Mouse (Mus musculus) layer of hippocampus, postnatal 14 days (tissue): Measurements from ENCODE around the gene 9030612E09Rik. TPM values are rescaled to one million over a fixed set of nuclear protein-coding genes. Genes with fewer than 3 reads are reported as not detected.

ENCODE experiments used
- DNase-seq, 2 experiments: peaks; one replicate each; pipeline ENCODE4 v3.0.0; 2021 to 2022; ENCODE audit warnings: low spot score in 2 of 2, mixed read lengths in 1 of 2
- total RNA-seq, 2 experiments: library from RNA; stranded (reverse); gene quantifications; 2 replicates each; pipeline ENCODE4 v1.2.3; 2021

9030612E09Rik gene
- total RNA-seq, 2 experiments from 2014 or later = 1.4 to 2.2 TPM

DNA sequence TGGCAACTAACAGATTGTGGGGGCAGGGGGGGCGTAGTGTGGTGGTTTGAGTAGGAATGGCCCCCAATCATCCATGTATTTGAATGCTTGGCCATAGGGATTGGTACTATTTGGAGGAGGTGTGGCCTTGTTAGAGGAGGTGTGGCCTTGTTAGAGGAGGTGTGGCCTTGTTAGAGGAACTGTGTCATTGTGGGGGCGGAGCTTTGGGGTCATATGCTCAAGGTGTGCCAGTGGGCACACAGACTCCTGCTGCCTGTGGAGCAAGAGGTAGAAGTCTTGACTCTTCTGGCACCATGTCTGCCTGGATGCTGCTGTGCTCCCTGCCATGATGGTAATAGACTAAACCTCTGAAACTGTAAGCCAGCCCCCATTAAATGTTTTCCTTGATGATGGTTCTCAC, 25.7 kb downstream of the 9030612E09Rik start:
- DNase-seq = no peak

DNA sequence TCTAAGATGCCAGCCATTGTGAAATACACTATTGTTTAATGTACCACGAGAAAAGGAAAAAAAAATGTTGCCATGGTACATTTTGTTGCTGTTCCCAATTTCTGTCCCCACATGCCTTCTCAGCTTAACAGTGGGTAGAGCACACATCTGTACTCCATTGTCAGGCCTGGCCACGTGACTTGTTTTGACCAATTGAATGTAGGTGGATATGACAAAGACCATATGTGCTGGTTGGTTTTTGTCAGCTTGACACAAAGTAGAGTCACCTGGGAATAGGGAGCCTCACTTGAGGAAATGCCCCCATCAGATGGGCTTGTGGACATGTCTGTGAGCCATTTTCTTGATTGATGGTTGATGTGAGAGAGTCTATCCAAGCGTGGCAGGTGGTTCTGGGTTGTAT, 29.4 kb downstream of the 9030612E09Rik start:
- DNase-seq = no peak

DNA sequence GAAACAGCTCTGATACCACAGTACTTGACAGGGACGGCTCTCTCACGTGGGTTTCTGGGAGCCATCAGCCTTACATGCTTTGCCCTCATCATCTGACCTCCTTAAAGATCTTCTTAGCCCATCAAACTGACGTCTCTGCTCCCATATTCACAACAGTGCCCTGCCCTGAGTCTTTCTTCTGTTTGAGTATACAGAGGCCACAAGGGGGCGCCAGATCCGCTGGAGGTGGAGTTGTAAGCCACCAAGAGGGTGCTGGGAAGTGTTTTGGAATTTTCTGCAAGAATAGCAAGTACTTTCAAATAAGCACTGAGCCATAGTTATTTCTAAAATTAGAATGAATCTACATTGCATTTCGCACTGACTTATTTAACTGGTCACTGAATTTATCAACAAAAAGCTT, 37.4 kb downstream of the 9030612E09Rik start:
- DNase-seq = no peak

DNA sequence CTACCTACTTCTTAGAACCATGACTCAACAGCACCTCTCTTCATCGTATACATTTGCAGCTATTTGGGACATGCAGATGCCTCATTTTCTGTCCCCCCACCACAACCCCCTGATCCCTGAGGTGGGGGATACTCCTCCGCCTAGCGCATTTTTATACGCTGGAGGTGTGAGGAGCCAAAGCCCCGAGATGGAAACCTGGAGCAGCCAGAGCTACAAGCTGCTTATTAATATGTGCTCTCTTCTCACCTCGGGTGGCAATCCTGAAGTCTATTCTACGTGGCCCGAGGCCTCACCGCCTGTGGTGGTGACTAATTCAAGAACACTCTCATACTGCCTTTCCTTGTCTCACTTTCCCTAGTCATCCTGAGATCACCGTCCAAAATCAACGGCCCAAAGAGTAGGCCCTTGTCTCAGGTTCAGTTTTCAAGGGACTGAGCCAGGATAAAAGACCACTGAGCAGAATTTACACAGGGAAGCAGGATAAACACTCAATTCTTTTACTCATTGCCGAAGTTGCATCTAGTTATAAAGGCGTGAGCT, 42.9 kb downstream of the 9030612E09Rik start:
- no peak for DNase-seq

DNA sequence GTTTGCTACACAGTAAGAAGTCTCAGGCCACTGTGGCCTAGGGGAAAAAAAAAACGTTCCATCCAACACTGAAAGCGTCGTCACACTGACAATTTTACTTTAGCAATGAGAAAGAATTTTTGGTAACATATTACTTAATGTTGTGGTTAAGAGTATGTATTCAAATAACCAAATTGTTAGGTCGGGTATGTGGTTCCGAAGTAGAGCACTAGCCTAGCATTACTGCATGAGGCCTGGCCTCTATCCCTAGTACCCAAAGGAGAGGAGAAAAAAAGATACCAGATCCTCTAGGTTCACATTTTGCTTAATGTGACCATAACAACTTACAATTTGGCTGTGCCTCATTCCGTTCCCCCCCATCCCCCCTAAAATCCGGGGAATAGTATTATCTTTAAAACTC, 46.0 kb downstream of the 9030612E09Rik start:
- peak; percentile 4 to 7 for DNase-seq

DNA sequence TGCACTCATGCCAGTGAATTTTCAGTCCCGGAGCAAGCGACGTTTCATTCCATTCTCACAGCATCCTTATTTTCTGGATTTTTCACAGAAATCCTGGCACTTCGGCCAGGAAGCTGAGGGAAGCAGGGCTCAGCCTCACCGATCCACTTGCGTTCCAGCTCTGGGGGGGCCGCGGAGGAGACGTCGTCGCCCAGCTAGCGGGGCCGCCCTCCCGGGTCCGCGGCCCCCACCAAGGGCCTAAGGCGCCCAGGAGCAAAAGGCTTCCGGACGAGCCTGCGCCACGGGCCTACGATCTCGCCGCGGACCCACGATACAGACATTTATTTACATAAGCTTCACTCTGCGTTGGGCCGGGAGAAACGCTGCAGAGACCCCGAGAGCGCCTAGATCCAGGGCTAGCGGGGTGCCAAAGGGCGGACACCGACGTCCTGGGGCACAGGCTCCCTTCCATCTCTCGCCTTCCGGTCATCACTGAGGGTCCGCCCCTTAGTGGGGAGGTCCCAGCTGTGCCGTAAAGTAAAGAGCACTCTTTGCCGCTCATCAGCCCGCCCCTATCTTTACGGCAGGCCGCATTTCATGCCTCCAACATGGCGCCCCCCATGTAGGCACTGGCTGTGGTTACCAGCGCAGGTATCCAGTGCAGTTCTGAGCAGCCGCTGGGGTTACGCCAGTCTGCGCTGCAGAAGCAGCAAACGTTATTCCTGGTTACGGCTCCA, 46.6 kb downstream of the 9030612E09Rik start, which contains the start of gene Pdss2:
Gene Pdss2, plus strand, starts transcription at position 577 of the 716 bp plus-strand sequence.
- DNase-seq = peak; percentile 90 to 95

DNA sequence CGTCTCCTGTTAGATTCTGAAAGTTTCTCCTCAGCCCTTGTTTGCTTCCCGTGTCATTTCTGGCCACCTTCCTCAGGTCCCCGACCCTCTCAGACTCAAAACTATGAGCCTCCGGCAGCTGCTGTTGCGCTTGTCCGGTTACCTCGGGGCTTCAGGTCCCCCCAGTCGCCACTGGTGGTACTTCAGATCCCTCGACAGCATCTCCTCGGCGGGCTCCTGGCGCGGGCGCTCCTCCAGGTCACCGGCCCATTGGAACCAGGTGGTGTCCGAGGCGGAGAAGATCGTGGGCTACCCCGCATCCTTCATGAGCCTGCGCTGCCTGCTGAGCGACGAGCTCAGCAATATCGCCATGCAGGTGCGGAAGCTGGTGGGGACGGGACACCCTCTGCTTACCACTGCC, 47.2 kb downstream of the 9030612E09Rik start:
- no peak for DNase-seq

DNA sequence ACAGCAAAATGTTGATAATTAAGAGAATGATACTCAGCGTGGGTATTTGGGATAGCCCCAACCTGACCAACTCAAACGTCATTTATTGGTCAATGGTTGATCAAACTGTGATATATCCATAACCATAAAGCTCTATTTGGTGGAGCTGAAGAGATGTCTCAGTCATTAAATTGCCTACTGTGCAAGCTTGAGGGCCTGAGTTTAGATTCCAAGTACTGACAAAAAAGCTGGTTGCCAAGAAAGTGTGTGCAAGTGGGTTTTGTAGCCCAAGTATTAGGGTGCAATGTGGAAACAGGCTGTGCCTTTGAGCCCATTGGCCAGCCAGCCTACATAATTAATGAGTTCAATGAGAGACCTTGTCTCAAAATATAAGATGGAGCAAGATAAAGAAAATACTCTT, 48.9 kb downstream of the 9030612E09Rik start:
- DNase-seq = no peak

Other genes starting within 250 kb of the 9030612E09Rik start
- 10 to 100 TPM; 80.1 to 85.0 TPM for gene Sobp, start 174 bp upstream of the 9030612E09Rik start, total RNA-seq
- gene Pdss2, start 46.8 kb downstream of the 9030612E09Rik start, total RNA-seq = 10 to 100 TPM; 16.0 to 17.7 TPM